Mouse (Mus musculus): ENCODE measurements around the gene Ppip5k1. TPM values are rescaled to one million over a fixed set of nuclear protein-coding genes. Genes with fewer than 3 reads are reported as not detected.

Gene Ppip5k1
- polyA plus RNA-seq, 1 experiment from 2014 or later: 18.7 TPM

- no peak overlapping the region for H3K4me3 ChIP-seq (ENCODE audit: low read length)
- no peaks in the 10 kb centered on the region for H3K27me3 ChIP-seq (replicated peaks; ENCODE audit: control insufficient read depth, insufficient read depth, low read length)
Measured at GRCm38 (mm10) chr2:121323041-121323440, 32.2 kb downstream of the Ppip5k1 start.

GRCm38 (mm10) chr2:121316278-121316677 is 38.9 kb downstream of the Ppip5k1 start:
- no peak overlapping the region for H3K4me3 ChIP-seq (ENCODE audit: low read length)
- ATAC-seq: no peak
- H3K27me3 ChIP-seq (replicated peaks; ENCODE audit: control insufficient read depth, insufficient read depth, low read length): no peaks in the 10 kb centered on the region
- no peak overlapping the region for H3K27ac ChIP-seq (ENCODE audit: low read length)
- H3K9me3 ChIP-seq (ENCODE audit: control insufficient read depth, low read length): no peaks in the 10 kb centered on the region
- WGBS: 78% methylated on average over 8 of the region's 8 CpGs
- no peak overlapping the region for H3K9ac ChIP-seq (ENCODE audit: low read depth, low read length)
- H3K4me2 ChIP-seq (ENCODE audit: low read depth, low read length): no peak overlapping the region
- H3K4me1 ChIP-seq (ENCODE audit: control insufficient read depth, insufficient read depth, low read length): no peaks in the 10 kb centered on the region
- no peaks in the 10 kb centered on the region for H3K36me3 ChIP-seq (ENCODE audit: control insufficient read depth, insufficient read depth, low read length)

More at GRCm38 (mm10) chr2:121323041-121323440, 32.2 kb downstream of the Ppip5k1 start:
- Histone ChIP-seq H3K36me3 (ENCODE audit: control insufficient read depth, insufficient read depth, low read length) (no peaks in the 10 kb centered on the region), H3K4me1 (ENCODE audit: control insufficient read depth, insufficient read depth, low read length) (no peaks in the 10 kb centered on the region), H3K4me2 (ENCODE audit: low read depth, low read length) (no peak overlapping the region), H3K9me3 (ENCODE audit: control insufficient read depth, low read length) (no peaks in the 10 kb centered on the region), H3K9ac (ENCODE audit: low read depth, low read length) (no peak overlapping the region), H3K27ac (ENCODE audit: low read length) (no peak overlapping the region)
- 89% methylated on average over 10 of the region's 10 CpGs for WGBS
- no peak for ATAC-seq

- Histone ChIP-seq H3K9me3 (ENCODE audit: control insufficient read depth, low read length) (no peaks in the 10 kb centered on the region), H3K27ac (ENCODE audit: low read length) (0 out of 2 replicates have a peak overlapping the region, but pooled peaks have one; percentile 9), H3K4me3 (ENCODE audit: low read length) (peak overlapping the region; percentile 15; the same call in 1 of the 2 replicates), H3K4me1 (ENCODE audit: control insufficient read depth, insufficient read depth, low read length) (peaks cover 5% of the 10 kb centered on the region; the same call in 1 of the 2 replicates), H3K27me3 (replicated peaks; ENCODE audit: control insufficient read depth, insufficient read depth, low read length) (no peaks in the 10 kb centered on the region), H3K36me3 (ENCODE audit: control insufficient read depth, insufficient read depth, low read length) (no peaks in the 10 kb centered on the region), H3K9ac (ENCODE audit: low read depth, low read length) (peak overlapping the region; percentile 35; the same call in 1 of the 2 replicates), H3K4me2 (ENCODE audit: low read depth, low read length) (peak overlapping the region; percentile 40)
- WGBS: 15% methylated on average over 5 of the region's 5 CpGs
- ATAC-seq: peak; percentile 69
Measured at GRCm38 (mm10) chr2:121308997-121309416, 46.2 kb downstream of the Ppip5k1 start.

- Histone ChIP-seq H3K4me1 (ENCODE audit: control insufficient read depth, insufficient read depth, low read length) (peaks cover 24% of the 10 kb centered on the region), H3K36me3 (ENCODE audit: control insufficient read depth, insufficient read depth, low read length) (no peaks in the 10 kb centered on the region), H3K27ac (ENCODE audit: low read length) (no peak overlapping the region), H3K4me2 (ENCODE audit: low read depth, low read length) (no peak overlapping the region), H3K27me3 (replicated peaks; ENCODE audit: control insufficient read depth, insufficient read depth, low read length) (peaks cover 5% of the 10 kb centered on the region), H3K4me3 (ENCODE audit: low read length) (no peak overlapping the region), H3K9ac (ENCODE audit: low read depth, low read length) (no peak overlapping the region), H3K9me3 (ENCODE audit: control insufficient read depth, low read length) (no peaks in the 10 kb centered on the region)
- ATAC-seq: no peak
- WGBS: 82% methylated on average over 10 of the region's 10 CpGs
Measured at GRCm38 (mm10) chr2:121300036-121300435, 55.2 kb downstream of the Ppip5k1 start.

GRCm38 (mm10) chr2:121299471-121299870 is 55.7 kb downstream of the Ppip5k1 start:
- no peak overlapping the region for H3K4me2 ChIP-seq (ENCODE audit: low read depth, low read length)
- H3K9ac ChIP-seq (ENCODE audit: low read depth, low read length): no peak overlapping the region
- H3K27me3 ChIP-seq (replicated peaks; ENCODE audit: control insufficient read depth, insufficient read depth, low read length): peaks cover 5% of the 10 kb centered on the region
- no peaks in the 10 kb centered on the region for H3K36me3 ChIP-seq (ENCODE audit: control insufficient read depth, insufficient read depth, low read length)
- no peak for ATAC-seq
- H3K4me3 ChIP-seq (ENCODE audit: low read length): no peak overlapping the region
- no peaks in the 10 kb centered on the region for H3K9me3 ChIP-seq (ENCODE audit: control insufficient read depth, low read length)
- peaks cover 30% of the 10 kb centered on the region for H3K4me1 ChIP-seq (ENCODE audit: control insufficient read depth, insufficient read depth, low read length)
- H3K27ac ChIP-seq (ENCODE audit: low read length): no peak overlapping the region
- WGBS: 82% methylated on average over 17 of the region's 17 CpGs

GRCm38 (mm10) chr2:121298131-121298530 is 57.1 kb downstream of the Ppip5k1 start:
- no peak overlapping the region for H3K27ac ChIP-seq (ENCODE audit: low read length)
- peak; percentile 55 for ATAC-seq
- H3K4me1 ChIP-seq (ENCODE audit: control insufficient read depth, insufficient read depth, low read length): peaks cover 36% of the 10 kb centered on the region
- H3K4me2 ChIP-seq (ENCODE audit: low read depth, low read length): no peak overlapping the region
- H3K9me3 ChIP-seq (ENCODE audit: control insufficient read depth, low read length): no peaks in the 10 kb centered on the region
- H3K36me3 ChIP-seq (ENCODE audit: control insufficient read depth, insufficient read depth, low read length): no peaks in the 10 kb centered on the region
- H3K4me3 ChIP-seq (ENCODE audit: low read length): no peak overlapping the region
- H3K27me3 ChIP-seq (replicated peaks; ENCODE audit: control insufficient read depth, insufficient read depth, low read length): peaks cover 5% of the 10 kb centered on the region
- H3K9ac ChIP-seq (ENCODE audit: low read depth, low read length): no peak overlapping the region
- 7% methylated on average over 8 of the region's 8 CpGs for WGBS

- ATAC-seq: no peak
- no peak overlapping the region for H3K27ac ChIP-seq (ENCODE audit: low read length)
- no peaks in the 10 kb centered on the region for H3K9me3 ChIP-seq (ENCODE audit: control insufficient read depth, low read length)
- H3K4me3 ChIP-seq (ENCODE audit: low read length): no peak overlapping the region
- WGBS: 21% methylated on average over 9 of the region's 9 CpGs
- peaks cover 5% of the 10 kb centered on the region for H3K27me3 ChIP-seq (replicated peaks; ENCODE audit: control insufficient read depth, insufficient read depth, low read length)
- no peaks in the 10 kb centered on the region for H3K36me3 ChIP-seq (ENCODE audit: control insufficient read depth, insufficient read depth, low read length)
- no peak overlapping the region for H3K4me2 ChIP-seq (ENCODE audit: low read depth, low read length)
- no peak overlapping the region for H3K9ac ChIP-seq (ENCODE audit: low read depth, low read length)
- peaks cover 36% of the 10 kb centered on the region for H3K4me1 ChIP-seq (ENCODE audit: control insufficient read depth, insufficient read depth, low read length)
Measured at GRCm38 (mm10) chr2:121297701-121298100, 57.5 kb downstream of the Ppip5k1 start.

GRCm38 (mm10) chr2:121296754-121297231 is 58.4 kb downstream of the Ppip5k1 start:
- Histone ChIP-seq H3K9ac (ENCODE audit: low read depth, low read length) (peak overlapping the region; percentile 61; the same call in 1 of the 2 replicates), H3K9me3 (ENCODE audit: control insufficient read depth, low read length) (no peaks in the 10 kb centered on the region), H3K4me1 (ENCODE audit: control insufficient read depth, insufficient read depth, low read length) (peaks cover 36% of the 10 kb centered on the region), H3K27me3 (replicated peaks; ENCODE audit: control insufficient read depth, insufficient read depth, low read length) (peaks cover 5% of the 10 kb centered on the region), H3K27ac (ENCODE audit: low read length) (no peak overlapping the region), H3K4me2 (ENCODE audit: low read depth, low read length) (peak overlapping the region; percentile 70), H3K4me3 (ENCODE audit: low read length) (peak overlapping the region; percentile 56), H3K36me3 (ENCODE audit: control insufficient read depth, insufficient read depth, low read length) (no peaks in the 10 kb centered on the region)
- WGBS: 23% methylated on average over 6 of the region's 6 CpGs
- ATAC-seq: no peak

GRCm38 (mm10) chr2:121295608-121296571 is 59.3 kb downstream of the Ppip5k1 start:
- peaks cover 5% of the 10 kb centered on the region for H3K27me3 ChIP-seq (replicated peaks; ENCODE audit: control insufficient read depth, insufficient read depth, low read length)
- H3K4me3 ChIP-seq (ENCODE audit: low read length): peak overlapping the region; percentile 56
- peaks cover 36% of the 10 kb centered on the region for H3K4me1 ChIP-seq (ENCODE audit: control insufficient read depth, insufficient read depth, low read length)
- peak; percentile 12; the same call in 1 of the 2 replicates for ATAC-seq
- H3K36me3 ChIP-seq (ENCODE audit: control insufficient read depth, insufficient read depth, low read length): no peaks in the 10 kb centered on the region
- WGBS: 8% methylated on average over 15 of the region's 15 CpGs
- peak overlapping the region; percentile 61 for H3K9ac ChIP-seq (ENCODE audit: low read depth, low read length)
- 0 out of 2 replicates have a peak overlapping the region, but pooled peaks have one; percentile 42 for H3K27ac ChIP-seq (ENCODE audit: low read length)
- H3K9me3 ChIP-seq (ENCODE audit: control insufficient read depth, low read length): no peaks in the 10 kb centered on the region
- H3K4me2 ChIP-seq (ENCODE audit: low read depth, low read length): peak overlapping the region; percentile 70

Measured in intestine, embryonic 16.5 days (tissue).